Mouse (Mus musculus) cerebellum, adult 11-12 months (tissue): Measurements from ENCODE around the gene Gm10100.
"Not testable (repeated sequence)": the region's sequence is repeated elsewhere in the genome, so short reads cannot be mapped to it uniquely, and the experiment has no call there.

Experiments
- DNase-seq: peaks from one replicate; pipeline ENCODE4 v3.0.0; 2022

Gene Gm10100

DNA sequence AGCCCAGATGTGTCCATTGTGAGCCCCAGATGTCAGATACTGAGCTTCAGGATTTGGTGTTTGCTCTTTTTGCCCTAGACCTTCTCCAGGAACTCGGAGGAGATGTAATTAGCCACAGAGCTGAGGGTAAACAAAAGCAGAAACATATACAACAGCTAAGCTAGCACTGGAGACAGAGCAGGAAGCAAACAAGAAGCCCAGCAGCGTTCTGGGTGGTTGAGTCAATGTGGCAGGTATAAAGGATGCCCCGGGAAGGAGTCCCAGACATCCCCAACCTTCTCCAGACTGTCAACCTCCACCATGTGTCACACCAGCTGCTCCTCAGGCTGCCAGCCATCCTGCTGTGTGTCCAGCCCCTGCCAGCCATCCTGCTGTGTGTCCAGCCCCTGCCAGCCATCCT lies at the start of gene Gm10100:
Gm10100 (plus strand) TSS at position 301 of the 400 bp plus-strand sequence.
- peak; percentile 6 for DNase-seq

DNA sequence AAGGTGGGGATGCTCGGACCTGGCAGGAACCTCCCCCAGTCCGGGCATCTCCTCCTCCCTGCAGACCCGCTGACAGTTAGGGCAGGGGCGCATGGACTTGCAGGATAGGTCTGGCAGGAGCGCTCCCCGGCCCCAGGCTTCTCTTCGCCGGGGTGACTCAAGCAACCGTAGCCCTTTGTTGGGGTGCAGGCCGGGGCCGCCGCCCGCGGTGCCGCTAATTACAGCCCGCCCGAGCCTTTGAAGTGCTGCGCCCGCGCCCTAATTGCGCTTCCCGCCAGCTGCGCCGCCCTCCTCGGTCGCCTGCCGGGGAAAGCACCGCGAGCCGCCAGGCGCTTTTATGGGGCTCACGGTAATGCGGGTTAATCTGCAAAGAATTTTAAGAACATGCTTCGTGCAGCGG lies 48.7 kb upstream of the Gm10100 start:
- no peak for DNase-seq

DNA sequence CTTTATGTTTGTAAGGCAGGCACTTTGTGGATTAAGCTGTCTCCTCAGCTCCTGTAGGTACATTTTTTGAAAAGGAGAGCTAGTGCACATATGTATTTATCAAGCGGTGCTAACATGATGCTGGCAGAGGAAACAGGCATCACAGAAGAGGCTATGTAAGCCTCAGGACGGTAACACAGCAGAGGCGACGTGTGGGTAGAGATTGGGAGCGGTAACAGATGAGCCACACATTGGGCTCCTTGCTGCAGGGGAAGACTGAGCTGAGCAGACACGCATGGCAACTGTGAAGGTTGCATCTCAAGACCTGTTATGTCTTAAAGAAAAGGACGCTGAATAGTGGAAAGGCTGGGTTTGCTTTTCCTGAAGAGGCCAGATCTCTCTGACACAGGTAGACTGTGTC lies 43.3 kb upstream of the Gm10100 start:
- no peak for DNase-seq

DNA sequence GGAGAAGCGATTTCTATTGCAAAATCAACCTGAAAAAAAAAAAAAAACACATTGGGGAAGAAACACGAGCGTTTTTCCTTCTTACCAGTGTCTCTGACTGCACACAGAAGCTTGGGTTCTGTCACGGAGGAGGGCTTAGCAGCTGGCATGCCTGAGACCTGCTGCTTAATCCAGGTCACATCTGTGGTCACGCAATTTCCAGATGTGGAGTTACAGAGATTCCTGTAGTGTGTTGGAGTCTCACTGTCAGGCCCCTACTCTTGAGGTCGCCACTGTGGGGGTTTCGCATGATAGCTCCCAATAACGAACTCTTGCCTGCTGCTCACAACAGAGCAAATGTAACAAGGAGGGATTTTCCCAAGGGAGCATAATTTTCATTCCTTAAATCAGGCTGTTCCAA lies 42.1 kb upstream of the Gm10100 start:
- no peak for DNase-seq

DNA sequence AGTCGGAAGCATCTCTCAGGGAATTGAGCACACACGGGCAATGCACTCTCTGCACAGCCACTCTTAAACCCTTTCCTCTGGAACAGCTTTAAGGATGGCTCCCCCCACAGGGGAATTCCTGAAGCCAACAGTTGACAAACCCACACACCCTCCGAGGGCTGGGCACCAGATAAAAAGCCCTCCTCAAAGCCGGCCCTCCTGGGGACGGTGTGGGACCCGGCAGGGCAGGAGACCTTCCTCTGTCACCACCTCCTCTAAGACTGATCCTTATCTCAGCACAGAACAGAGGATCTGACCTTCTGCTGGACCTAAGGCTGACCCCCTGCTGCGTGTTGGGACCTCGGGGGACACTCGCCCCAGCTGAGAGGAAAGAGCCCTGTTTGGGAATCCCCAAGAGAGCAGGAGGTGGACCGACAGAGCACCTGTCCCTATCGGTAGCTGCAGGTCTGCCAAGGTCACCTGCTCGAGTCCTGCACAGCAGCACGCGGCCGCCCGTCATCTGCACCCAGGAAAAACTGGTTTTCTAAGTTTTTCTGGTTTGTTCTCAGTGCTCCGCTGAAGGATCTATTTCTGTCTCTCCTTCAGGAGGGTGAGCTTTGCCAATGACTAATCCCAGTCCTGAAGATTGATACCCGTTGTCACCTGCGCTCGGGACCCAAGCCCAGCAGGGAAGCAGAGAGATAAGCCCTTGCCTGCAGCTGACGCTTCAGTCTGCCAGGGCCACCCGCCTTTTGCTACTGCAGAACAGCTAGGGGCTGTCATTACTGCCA lies 40.2 kb upstream of the Gm10100 start, which contains the start of gene Tspear:
Tspear (plus strand) TSS at position 675 of the 770 bp plus-strand sequence.
- no peak for DNase-seq

DNA sequence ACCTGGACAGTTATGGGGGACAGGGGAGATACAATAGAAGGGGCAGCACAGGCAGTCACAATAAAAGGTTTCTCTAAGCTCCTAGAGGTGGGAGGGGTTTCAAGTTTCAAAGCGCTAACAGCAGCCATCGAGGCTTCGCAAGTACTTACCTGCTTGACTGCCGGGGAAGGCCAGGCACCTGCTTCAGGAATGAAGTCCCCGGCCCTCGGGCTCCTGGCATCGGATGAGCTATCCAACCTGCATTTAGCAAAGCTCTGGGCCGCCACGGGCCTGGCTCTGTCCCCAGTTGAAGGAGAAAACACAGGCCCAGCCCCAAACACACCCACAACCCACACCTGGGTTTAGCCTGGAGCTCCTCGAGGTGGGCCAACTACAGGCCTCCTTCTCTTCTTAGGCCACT lies 39.3 kb upstream of the Gm10100 start:
- DNase-seq = no peak

DNA sequence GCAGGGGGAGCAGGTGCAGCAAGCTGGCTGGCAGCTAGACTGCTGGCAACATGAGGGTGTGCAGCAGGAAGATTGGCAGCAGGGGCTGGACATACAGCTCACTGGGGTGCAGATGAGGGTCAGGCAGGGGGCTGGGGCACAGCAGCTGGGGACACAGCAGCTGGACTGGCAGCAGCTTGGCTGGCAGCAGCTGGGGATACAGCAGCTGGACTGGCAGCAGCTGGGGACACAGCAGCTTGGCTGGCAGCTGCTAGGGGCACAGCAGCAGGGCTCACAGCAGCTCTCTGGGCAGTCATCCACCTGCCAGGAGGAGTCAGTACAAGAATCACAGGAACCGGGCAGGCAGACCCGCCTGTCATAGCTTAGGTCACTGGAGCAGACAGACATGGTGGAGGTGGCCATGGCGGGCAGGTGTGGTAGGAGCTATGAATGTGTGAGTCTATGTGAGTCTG lies 35.9 kb upstream of the Gm10100 start, which contains the start of gene Gm19402:
Gm19402 (minus strand) TSS at position 402 of the 452 bp plus-strand sequence.
- DNase-seq = not testable (repeated sequence)

DNA sequence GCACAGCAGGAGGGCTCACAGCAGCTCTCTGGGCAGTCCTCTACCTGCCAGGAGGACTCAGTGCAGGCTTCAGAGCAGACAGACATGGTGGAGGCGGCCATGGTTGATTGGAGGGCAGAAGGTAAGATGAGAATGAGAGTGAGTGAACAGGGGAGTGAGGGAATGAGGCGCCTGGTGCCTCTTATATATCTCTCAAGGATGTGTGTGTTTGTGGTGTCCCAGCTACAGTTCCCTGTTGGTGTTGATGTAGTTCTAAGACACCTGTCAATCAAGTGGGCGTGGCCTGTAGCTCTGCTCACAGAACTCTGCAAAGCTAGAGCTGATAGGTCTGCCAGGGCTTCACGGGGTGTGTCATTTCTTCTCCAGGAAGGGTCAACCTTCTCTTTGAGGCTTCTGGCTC lies 29.2 kb upstream of the Gm10100 start, which contains the start of gene Gm9508:
Gm9508 (minus strand) TSS at position 101 of the 400 bp plus-strand sequence.
- DNase-seq = no peak

DNA sequence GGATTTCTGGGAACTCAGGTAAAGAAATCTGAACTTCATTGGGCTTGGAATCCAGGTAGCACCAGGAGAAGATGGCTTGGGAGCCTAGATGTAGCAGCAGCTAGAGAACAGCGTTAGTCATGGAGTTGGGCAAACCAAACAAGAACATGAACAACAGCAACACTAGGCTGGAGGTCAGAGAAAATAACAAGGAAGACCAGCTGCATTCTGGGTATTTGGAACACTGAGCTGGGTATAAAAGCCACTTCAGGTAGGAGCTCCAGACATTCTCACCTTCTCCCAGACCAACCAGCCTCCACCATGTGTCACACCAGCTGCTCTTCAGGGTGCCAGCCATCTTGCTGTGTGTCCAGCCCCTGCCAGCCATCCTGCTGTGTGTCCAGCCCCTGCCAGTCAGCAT lies 20.0 kb upstream of the Gm10100 start, which contains the start of gene Gm10272:
Gm10272 (plus strand) TSS at position 301 of the 400 bp plus-strand sequence.
- no peak for DNase-seq

DNA sequence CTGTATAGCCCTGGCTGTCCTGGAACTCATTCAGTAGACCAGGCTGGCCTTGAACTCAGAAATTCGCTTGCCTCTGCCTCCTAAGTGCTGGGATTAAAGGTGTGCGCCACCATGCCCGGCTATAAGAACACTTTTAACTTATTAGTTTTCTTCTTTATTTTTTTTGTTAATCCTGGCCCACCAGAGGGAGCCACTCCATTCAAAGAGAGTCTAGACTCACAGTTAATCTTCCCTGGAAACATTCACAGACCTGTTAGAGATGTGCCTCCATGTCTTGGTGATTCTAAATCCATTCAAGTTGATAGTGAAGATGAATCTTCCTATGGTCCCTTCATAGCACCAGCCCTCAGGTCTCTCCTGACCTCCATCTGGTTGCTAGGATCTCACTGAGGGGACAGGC lies 16.5 kb upstream of the Gm10100 start:
- no peak for DNase-seq

DNA sequence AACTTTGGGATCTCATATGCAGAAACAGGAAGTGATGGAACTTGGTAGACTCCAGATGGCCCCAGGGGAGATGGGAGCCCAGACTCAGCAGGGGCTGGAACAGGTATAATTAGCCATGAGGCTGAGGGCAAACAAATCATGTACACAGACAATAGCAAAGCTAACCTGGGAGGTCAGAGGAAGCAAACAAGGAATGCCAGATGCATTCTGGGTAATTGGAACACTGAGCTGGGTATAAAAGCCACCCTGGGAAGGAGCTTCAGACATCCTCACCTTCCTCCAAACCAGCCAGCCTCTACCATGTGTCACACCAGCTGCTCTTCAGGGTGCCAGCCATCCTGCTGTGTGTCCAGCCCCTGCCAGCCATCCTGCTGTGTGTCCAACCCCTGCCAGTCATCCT lies 15.1 kb upstream of the Gm10100 start, which contains the start of gene Gm10024:
Gm10024 (plus strand) TSS at position 301 of the 400 bp plus-strand sequence.
- not testable (repeated sequence) for DNase-seq

DNA sequence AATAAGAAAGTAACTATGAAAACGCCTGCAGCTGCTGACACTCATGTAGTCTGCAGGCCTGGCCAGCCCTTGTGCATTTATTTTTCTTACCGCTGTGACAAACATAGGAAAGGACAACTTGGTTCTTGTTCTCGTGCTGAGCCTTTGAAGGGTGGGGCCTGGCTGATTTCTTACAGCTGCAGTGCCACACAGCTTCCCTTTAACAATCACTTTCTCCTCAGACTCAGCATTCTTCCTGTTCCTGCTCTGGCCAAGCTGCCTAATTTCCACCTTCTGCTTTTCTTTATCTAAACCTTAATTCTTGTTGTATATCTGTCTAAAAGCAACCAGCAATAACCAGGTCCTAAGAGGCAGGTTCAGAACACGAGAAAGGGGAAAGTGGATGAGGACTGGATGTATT lies 12.6 kb upstream of the Gm10100 start:
- no peak for DNase-seq

DNA sequence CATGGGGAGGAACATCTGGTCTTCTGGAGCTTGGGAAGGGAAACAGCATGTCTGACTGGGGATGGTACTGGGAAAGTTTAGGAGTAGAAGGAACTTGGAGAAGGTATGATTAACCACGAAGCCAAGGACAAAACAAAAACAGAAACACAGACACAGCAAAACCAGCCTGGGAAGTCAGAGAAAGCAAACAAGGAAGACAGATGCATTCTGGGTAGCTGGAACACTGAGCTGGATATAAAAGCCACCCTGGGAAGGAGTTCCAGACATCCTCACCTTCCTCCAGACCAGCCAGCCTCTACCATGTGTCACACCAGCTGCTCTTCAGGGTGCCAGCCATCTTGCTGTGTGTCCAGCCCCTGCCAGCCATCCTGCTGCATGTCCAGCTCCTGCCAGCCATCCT lies 10.8 kb upstream of the Gm10100 start, which contains the start of gene Gm10142:
Gm10142 (plus strand) TSS at position 301 of the 400 bp plus-strand sequence.
- DNase-seq = no peak

DNA sequence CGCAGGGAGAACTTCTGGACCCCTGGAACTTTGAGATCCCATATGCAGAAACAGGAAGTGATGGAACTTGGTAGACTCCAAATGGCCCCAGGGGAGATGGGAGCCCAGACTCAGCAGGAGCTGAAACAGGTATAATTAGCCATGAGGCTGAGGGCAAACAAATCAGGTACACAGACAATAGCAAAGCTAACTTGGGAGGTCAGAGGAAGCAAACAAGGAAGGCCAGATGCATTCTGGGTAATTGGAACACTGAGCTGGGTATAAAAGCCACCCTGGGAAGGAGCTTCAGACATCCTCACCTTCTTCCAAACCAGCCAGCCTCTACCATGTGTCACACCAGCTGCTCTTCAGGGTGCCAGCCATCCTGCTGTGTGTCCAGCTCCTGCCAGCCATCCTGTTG lies 6.0 kb upstream of the Gm10100 start, which contains the start of gene Krtap12-1:
Krtap12-1 (plus strand) TSS at position 301 of the 400 bp plus-strand sequence.
- DNase-seq = not testable (repeated sequence)

DNA sequence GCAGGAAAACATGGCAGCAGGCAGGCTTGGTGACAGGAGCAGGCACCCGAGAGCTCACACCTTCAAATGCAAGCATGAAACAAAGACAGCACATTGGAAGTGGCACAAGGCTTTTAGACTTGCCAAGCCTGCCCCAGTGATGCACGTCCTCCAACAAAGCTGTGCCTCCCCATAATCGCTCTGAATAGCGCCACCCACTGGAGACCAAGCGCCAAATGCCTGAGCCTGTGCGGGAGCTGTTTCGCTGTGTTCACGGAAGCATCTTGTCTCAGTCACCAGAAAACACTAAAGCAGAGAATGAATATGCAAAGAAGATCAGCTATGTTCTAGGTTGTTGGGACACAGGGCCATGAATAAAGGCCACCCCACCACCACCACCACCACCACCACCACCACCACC lies 1.4 kb upstream of the Gm10100 start:
- no peak for DNase-seq

DNA sequence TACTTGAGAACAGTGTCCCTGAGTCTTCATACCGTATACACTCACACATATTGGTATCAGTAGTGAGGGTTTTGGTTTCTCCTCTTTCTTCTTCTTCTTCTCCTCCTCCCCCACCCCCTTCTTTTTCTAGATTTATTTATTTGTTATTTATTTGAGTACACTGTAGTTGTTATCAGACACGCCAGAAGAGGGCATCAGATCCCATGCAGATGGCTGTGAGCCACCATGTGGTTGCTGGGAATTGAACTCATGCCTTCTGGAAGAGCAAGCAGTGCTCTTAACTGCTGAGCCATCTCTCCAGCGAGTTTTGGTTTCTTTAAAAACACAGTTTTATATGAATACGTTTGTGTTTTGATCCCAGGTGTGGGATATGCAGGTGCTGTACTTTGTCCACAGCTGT lies 2.0 kb downstream of the Gm10100 start:
- no peak for DNase-seq

DNA sequence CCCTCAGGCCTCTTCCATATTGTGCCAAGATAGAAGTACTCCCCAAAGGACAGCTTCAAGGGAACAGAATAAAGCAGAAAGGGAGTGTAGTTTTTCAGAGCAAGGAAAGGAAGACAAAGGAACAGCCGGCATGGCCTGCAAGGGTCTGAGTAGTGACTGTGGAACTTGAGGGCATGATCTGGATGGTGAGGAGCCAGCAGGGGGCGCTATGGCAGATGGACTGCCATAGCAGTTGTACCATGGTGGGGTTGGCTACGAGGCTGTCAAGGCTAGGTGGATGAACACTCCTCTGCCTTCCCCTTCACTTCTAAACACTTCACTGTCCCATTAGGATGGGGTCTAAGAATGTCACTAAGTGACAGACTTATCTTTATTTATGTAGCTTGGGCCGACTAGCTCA lies 3.0 kb downstream of the Gm10100 start:
- DNase-seq = no peak

DNA sequence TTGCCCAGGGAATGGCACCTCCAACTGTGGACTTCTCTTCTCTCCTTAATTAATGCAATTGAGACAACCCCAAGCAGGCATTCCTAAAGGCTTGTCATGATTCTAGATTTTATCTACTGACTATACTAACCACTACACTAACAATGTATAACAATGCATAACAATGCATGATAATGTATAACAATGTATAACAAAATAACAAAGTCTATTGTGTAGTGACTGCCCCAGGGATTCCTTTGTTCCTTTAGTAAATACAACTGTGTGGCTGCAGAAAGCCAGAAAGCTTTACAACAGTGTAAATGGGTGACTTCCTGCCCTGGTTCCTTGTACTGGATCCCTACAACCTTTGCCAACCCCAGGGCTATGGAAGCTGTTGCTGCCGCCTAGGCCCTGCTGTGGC lies 9.6 kb downstream of the Gm10100 start:
- no peak for DNase-seq

DNA sequence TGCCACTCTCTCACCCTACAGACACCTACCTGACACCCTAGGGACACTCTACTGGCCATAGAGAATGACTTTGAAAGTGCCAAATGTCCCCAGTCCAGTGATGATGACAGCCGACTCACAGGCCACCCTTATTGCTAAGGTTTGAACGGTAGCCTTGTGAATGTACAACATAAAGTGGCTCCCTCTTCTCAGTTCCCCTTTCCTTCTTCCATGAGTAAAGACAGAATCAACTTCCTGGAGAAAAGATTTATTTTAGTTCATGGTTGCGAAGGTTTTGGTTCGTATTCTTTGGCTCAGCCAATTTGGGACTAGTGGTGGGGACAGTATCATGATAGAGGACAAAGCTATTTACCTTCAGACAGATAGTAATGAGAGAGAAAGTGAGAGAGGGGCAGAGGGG lies 12.6 kb downstream of the Gm10100 start:
- DNase-seq = no peak

DNA sequence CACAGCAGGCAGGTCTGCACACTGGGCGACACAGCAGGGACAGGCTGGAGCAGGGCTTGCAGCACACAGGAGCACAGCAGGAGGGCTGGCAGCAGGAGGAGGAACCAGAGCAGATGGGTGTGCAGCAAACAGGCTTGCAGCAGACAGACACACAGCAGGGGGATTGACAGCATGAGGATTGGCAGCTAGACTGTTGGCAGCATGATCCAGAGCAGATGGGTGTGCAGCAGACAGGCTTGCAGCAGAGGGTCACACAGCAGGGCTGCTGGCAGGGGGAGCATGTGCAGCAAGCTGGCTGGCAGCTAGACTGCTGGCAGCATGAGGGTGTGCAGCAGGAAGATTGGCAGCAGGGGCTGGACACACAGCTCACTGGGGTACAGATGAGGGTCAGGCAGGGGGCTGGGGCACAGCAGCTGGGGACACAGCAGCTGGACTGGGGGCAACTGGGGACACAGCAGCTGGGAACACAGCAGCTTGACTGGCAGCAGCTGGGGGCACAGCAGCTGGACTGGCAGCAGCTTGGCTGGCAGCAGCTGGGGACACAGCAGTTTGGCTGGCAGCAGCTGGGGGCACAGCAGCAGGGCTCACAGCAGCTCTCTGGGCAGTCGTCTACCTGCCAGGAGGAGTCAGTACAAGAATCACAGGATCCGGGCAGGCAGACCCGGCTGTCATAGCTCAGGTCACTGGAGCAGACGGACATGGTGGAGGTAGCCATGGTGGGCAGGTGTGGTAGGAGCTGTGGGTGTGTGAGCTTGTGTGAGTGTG lies 15.8 kb downstream of the Gm10100 start, which contains the start of gene Gm18596:
Gm18596 (minus strand) TSS at position 715 of the 765 bp plus-strand sequence.
- DNase-seq = peak; percentile 18

DNA sequence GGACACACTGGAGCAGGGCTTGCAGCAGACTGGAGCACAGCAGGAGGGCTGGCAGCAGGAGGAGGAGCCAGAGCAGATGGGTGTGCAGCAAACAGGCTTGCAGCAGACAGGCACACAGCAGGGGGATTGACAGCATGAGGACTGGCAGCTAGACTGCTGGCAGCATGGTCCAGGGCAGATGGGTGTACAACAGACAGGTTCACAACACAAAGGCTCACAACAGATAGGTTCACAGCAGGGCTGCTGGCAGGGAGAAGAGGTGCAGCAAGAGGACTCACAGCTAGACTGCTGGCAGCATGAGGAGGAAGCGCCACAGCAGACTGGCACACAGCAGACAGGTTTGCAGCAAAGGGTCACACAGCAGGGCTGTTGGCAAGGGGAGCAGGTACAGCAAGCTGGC lies 24.4 kb downstream of the Gm10100 start:
- peak; percentile 41 for DNase-seq

DNA sequence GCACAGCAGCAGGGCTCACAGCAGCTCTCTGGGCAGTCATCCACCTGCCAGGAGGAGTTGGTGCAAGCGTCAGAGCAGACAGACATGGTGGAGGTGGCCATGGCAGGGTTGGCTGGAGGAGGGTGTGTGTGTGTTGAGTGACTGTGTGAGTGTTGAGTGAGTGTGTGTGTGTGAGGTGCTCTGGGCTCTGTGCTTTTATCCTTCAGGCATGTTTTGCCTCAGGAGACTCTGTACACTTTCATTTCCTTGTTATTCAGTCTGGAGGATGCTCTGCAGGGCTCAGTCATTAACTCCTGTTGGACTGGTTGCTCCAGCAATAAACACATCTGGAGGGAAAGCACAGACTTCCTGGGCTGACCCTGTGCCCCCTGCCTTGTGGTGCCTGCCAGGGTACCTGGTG lies 25.0 kb downstream of the Gm10100 start, which contains the start of gene Gm9736:
Gm9736 (minus strand) TSS at position 101 of the 400 bp plus-strand sequence.
- not testable (repeated sequence) for DNase-seq

DNA sequence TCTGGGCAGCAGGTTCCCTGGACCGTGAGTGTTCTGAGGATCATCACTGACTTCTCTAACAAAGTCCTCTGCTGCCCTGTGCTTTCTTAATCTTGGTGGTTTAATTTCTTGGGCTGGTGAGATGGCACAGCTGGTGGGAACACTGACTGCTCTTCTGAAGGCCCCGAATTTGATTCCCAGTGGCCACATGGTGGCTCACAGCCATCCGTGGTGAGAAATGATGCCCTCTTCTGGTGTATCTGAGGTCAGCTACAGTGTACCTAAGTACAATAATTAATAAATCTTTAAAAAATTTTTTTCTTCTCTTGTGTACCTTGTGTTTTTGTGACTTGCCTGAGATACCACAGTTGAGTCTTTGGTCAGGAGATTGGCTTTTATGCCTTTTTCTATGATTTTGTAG lies 26.0 kb downstream of the Gm10100 start:
- DNase-seq = not testable (repeated sequence)
